Mouse (Mus musculus): ENCODE data around the gene P4hb.

GRCm38 (mm10) chr11:120620195-120620594 lies 47.1 kb upstream of the P4hb start:
- TF ChIP-seq CTCF (IDR thresholded peaks at IDR 0.05; ENCODE audit: low read depth, low read length) (no peak), POLR2A (IDR thresholded peaks at IDR 0.05; ENCODE audit: insufficient read depth, low read length) (no peak)
